Mouse (Mus musculus) heart, embryonic 10.5 days (tissue): ENCODE measurements around the gene Rfc4. TPM values are rescaled to one million over a fixed set of nuclear protein-coding genes. Genes with fewer than 3 reads are reported as not detected.
"Not testable (repeated sequence)": the region's sequence is repeated elsewhere in the genome, so short reads cannot be mapped to it uniquely, and the experiment has no call there.

Experiments used
- DNase-seq: peaks from one replicate; pipeline ENCODE4 v3.0.0-alpha.2; 2017; ENCODE audit warnings: low spot score
- H3K27ac ChIP-seq: fragments of 300-500 bp; sonication (generic); 2 replicates; pipeline ENCODE4 v1.5.1; 2016; ENCODE audit warnings: mild to moderate bottlenecking
- H3K27me3 ChIP-seq: fragments of 300-500 bp; sonication (generic); 2 replicates; pipeline ENCODE4 v1.6.1; 2016; ENCODE audit warnings: mild to moderate bottlenecking; ENCODE audit not compliant: poor library complexity, insufficient read depth, severe bottlenecking
- H3K36me3 ChIP-seq: fragments of 300-500 bp; sonication (generic); 2 replicates; pipeline ENCODE4 v1.6.1; 2016; ENCODE audit warnings: mild to moderate bottlenecking, moderate library complexity
- H3K4me1 ChIP-seq: fragments of 300-500 bp; sonication (generic); 2 replicates; pipeline ENCODE4 v1.6.1; 2016; ENCODE audit warnings: mild to moderate bottlenecking
- H3K4me3 ChIP-seq: fragments of 300-500 bp; sonication (generic); 2 replicates; pipeline ENCODE4 v1.5.1; 2016; ENCODE audit warnings: mild to moderate bottlenecking, moderate library complexity
- H3K9me3 ChIP-seq: fragments of 300-500 bp; sonication (generic); 2 replicates; pipeline ENCODE4 v1.6.1; 2016; ENCODE audit warnings: mild to moderate bottlenecking, moderate library complexity
- WGBS: fragments of 180-500 bp; shearing (Covaris S2); methylation state at CpG from one replicate; pipeline ENCODE4 v1.1.7; 2016; 5-methylcytosine and 5-hydroxymethylcytosine counted together
- polyA plus RNA-seq: library from polyadenylated mRNA; unstranded; fragments of >200 nt; fragmentation: Nextera tagmentation; extraction: Ambion mirVana; gene quantifications from 2 replicates; pipeline ENCODE4 v1.2.1, GENCODE M21; 2016

Gene Rfc4
- polyA plus RNA-seq, 1 experiment from 2014 or later, result 158 TPM

GRCm38 (mm10) chr16:23107231-23107942 lies 20.1 kb downstream of the Rfc4 start, which contains the start of gene Eif4a2:
Eif4a2 (plus strand) TSS chr16:23107444.
- no peaks in the 10 kb centered on the region for H3K27me3 ChIP-seq
- peaks cover 12% of the 10 kb centered on the region; the same call in 1 of the 2 replicates for H3K4me1 ChIP-seq
- H3K36me3 ChIP-seq, result peaks cover 42% of the 10 kb centered on the region
- under 1% methylated on average over 71 of the region's 71 CpGs for WGBS
- peak within 1 kb of the TSS; percentile 96 for H3K4me3 ChIP-seq
- peak; percentile 95 for DNase-seq
- no peaks in the 10 kb centered on the region for H3K9me3 ChIP-seq
- H3K27ac ChIP-seq, result peak within 1 kb of the TSS; percentile 100

- Histone ChIP-seq H3K4me1 (peaks cover 12% of the 10 kb centered on the region; the same call in 1 of the 2 replicates), H3K27me3 (no peaks in the 10 kb centered on the region), H3K4me3 (no peak overlapping the region), H3K9me3 (no peaks in the 10 kb centered on the region), H3K27ac (no peak overlapping the region), H3K36me3 (peaks cover 30% of the 10 kb centered on the region)
- no peak for DNase-seq
- 70% methylated on average over 7 of the region's 7 CpGs for WGBS
Observed at GRCm38 (mm10) chr16:23106121-23106520, 21.4 kb downstream of the Rfc4 start.

- H3K27ac ChIP-seq, result no peak overlapping the region
- H3K9me3 ChIP-seq, result no peaks in the 10 kb centered on the region
- H3K27me3 ChIP-seq, result no peaks in the 10 kb centered on the region
- 67% methylated on average over 2 of the region's 2 CpGs for WGBS
- DNase-seq, result no peak
- H3K4me1 ChIP-seq, result peaks cover 23% of the 10 kb centered on the region
- peaks cover 8% of the 10 kb centered on the region for H3K36me3 ChIP-seq
- H3K4me3 ChIP-seq, result no peak overlapping the region
Observed at GRCm38 (mm10) chr16:23103841-23104240, 23.7 kb downstream of the Rfc4 start.

- no peaks in the 10 kb centered on the region for H3K27me3 ChIP-seq
- peaks cover 1% of the 10 kb centered on the region; the same call in 1 of the 2 replicates for H3K36me3 ChIP-seq
- peak overlapping the region; percentile 67 for H3K4me3 ChIP-seq
- peaks cover 23% of the 10 kb centered on the region for H3K4me1 ChIP-seq
- 34% methylated on average over 17 of the region's 17 CpGs for WGBS
- DNase-seq, result no peak
- no peaks in the 10 kb centered on the region for H3K9me3 ChIP-seq
- H3K27ac ChIP-seq, result peak overlapping the region; percentile 90
Observed at GRCm38 (mm10) chr16:23103038-23103745, 24.3 kb downstream of the Rfc4 start.

- Histone ChIP-seq H3K36me3 (no peaks in the 10 kb centered on the region), H3K27me3 (no peaks in the 10 kb centered on the region), H3K4me1 (peaks cover 23% of the 10 kb centered on the region), H3K27ac (peak overlapping the region; percentile 90), H3K4me3 (peak overlapping the region; percentile 67), H3K9me3 (no peaks in the 10 kb centered on the region)
- DNase-seq, result no peak
- 9% methylated on average over 15 of the region's 15 CpGs for WGBS
Observed at GRCm38 (mm10) chr16:23102340-23103037, 25.0 kb downstream of the Rfc4 start.

- 5% methylated on average over 10 of the region's 10 CpGs for WGBS
- Histone ChIP-seq H3K36me3 (no peaks in the 10 kb centered on the region), H3K9me3 (no peaks in the 10 kb centered on the region), H3K4me1 (peaks cover 23% of the 10 kb centered on the region), H3K27ac (peak overlapping the region; percentile 85), H3K4me3 (peak overlapping the region; percentile 58), H3K27me3 (no peaks in the 10 kb centered on the region)
- DNase-seq, result peak; percentile 77
Observed at GRCm38 (mm10) chr16:23100613-23101012, 26.9 kb downstream of the Rfc4 start.

- Histone ChIP-seq H3K9me3 (no peaks in the 10 kb centered on the region), H3K27ac (peak overlapping the region; percentile 85), H3K36me3 (no peaks in the 10 kb centered on the region), H3K4me3 (peak overlapping the region; percentile 58), H3K27me3 (no peaks in the 10 kb centered on the region), H3K4me1 (peaks cover 23% of the 10 kb centered on the region)
- 0% methylated on average over 9 of the region's 9 CpGs for WGBS
- peak; percentile 78 for DNase-seq
Observed at GRCm38 (mm10) chr16:23100099-23100575, 27.4 kb downstream of the Rfc4 start.

GRCm38 (mm10) chr16:23099632-23100031 lies 27.9 kb downstream of the Rfc4 start:
- Histone ChIP-seq H3K27me3 (no peaks in the 10 kb centered on the region), H3K27ac (peak overlapping the region; percentile 85), H3K4me3 (peak overlapping the region; percentile 58), H3K36me3 (no peaks in the 10 kb centered on the region), H3K4me1 (peaks cover 23% of the 10 kb centered on the region), H3K9me3 (no peaks in the 10 kb centered on the region)
- WGBS, result 10% methylated on average over 12 of the region's 12 CpGs
- no peak for DNase-seq

GRCm38 (mm10) chr16:23098105-23098452 lies 29.5 kb downstream of the Rfc4 start:
- H3K4me3 ChIP-seq, H3K36me3 ChIP-seq, H3K9me3 ChIP-seq, H3K27ac ChIP-seq, DNase-seq, H3K27me3 ChIP-seq: not testable (repeated sequence)
- 92% methylated on average over 1 of the region's 1 CpGs for WGBS
- peaks cover 21% of the 10 kb centered on the region for H3K4me1 ChIP-seq

- H3K9me3 ChIP-seq, H3K36me3 ChIP-seq: not testable (repeated sequence)
- WGBS, result 88% methylated on average over 8 of the region's 8 CpGs
Observed at GRCm38 (mm10) chr16:23097290-23098104, 30.0 kb downstream of the Rfc4 start.

GRCm38 (mm10) chr16:23096886-23097285 lies 30.7 kb downstream of the Rfc4 start:
- not testable (repeated sequence) for H3K36me3 ChIP-seq, H3K27ac ChIP-seq, H3K4me3 ChIP-seq, H3K9me3 ChIP-seq, H3K27me3 ChIP-seq, DNase-seq
- peaks cover 16% of the 10 kb centered on the region for H3K4me1 ChIP-seq
- WGBS, result 70% methylated on average over 1 of the region's 1 CpGs

More at GRCm38 (mm10) chr16:23097290-23098104, 30.0 kb downstream of the Rfc4 start:
- H3K27ac ChIP-seq, H3K27me3 ChIP-seq, H3K4me3 ChIP-seq, DNase-seq: not testable (repeated sequence)
- H3K4me1 ChIP-seq, result peaks cover 16% of the 10 kb centered on the region

- DNase-seq, H3K36me3 ChIP-seq, H3K27me3 ChIP-seq, H3K9me3 ChIP-seq, H3K27ac ChIP-seq, H3K4me3 ChIP-seq: not testable (repeated sequence)
- 92% methylated on average over 5 of the region's 5 CpGs for WGBS
- H3K4me1 ChIP-seq, result peaks cover 12% of the 10 kb centered on the region
Observed at GRCm38 (mm10) chr16:23095581-23095980, 32.0 kb downstream of the Rfc4 start.
